Mouse (Mus musculus) liver, embryonic 11.5 days (tissue): Measurements from ENCODE around the gene Vps35l. TPM values are rescaled to one million over a fixed set of nuclear protein-coding genes. Genes with fewer than 3 reads are reported as not detected.

ENCODE experiments used
- ATAC-seq: fragments of 200-750 bp; cut with Nextera tagmentation; replicated peaks from 2 replicates; pipeline ENCODE4 v1.8.0; 2017; ENCODE audit warnings: moderate number of reproducible peaks, mild to moderate bottlenecking, moderate TSS enrichment, moderate library complexity; ENCODE audit not compliant: low FRiP score
- DNase-seq: peaks from one replicate; pipeline ENCODE4 v3.0.0-alpha.2; 2017; ENCODE audit warnings: low spot score
- H3K27ac ChIP-seq: fragments of 300-500 bp; sonication (generic); 2 replicates; pipeline ENCODE4 v1.5.1; 2014; ENCODE audit warnings: mild to moderate bottlenecking, low read depth, low read length, control low read depth
- H3K27me3 ChIP-seq: fragments of 300-500 bp; sonication (generic); replicated peaks from 2 replicates; pipeline ENCODE4 v1.6.1; 2014; ENCODE audit warnings: low read length, mixed read lengths; ENCODE audit not compliant: control insufficient read depth, insufficient read depth
- H3K36me3 ChIP-seq: fragments of 300-500 bp; sonication (generic); 2 replicates; pipeline ENCODE4 v1.6.1; 2014; ENCODE audit warnings: mild to moderate bottlenecking, low read length, moderate library complexity, mixed read lengths; ENCODE audit not compliant: control insufficient read depth, insufficient read depth
- H3K4me1 ChIP-seq: fragments of 300-500 bp; sonication (generic); replicated peaks from 2 replicates; pipeline ENCODE4 v1.6.1; 2014; ENCODE audit warnings: low read length, mixed read lengths; ENCODE audit not compliant: control insufficient read depth, insufficient read depth
- H3K4me2 ChIP-seq: fragments of 300-500 bp; sonication (generic); 2 replicates; pipeline ENCODE4 v1.6.1; 2014; ENCODE audit warnings: mild to moderate bottlenecking, control low read depth, moderate library complexity
- H3K4me3 ChIP-seq: fragments of 300-500 bp; sonication (generic); 2 replicates; pipeline ENCODE4 v1.5.1; 2014; ENCODE audit warnings: low read depth, low read length, control low read depth
- H3K9ac ChIP-seq: fragments of 300-500 bp; sonication (generic); 2 replicates; pipeline ENCODE4 v1.6.1; 2014; ENCODE audit warnings: low read depth, low read length, control low read depth
- H3K9me3 ChIP-seq: fragments of 300-500 bp; sonication (generic); 2 replicates; pipeline ENCODE4 v1.6.1; 2016; ENCODE audit warnings: low read length, inconsistent platforms, mixed read lengths; ENCODE audit not compliant: control insufficient read depth
- WGBS: fragments of 180-500 bp; shearing (Covaris S2); extraction: QIAGEN DNeasy Blood & Tissue Kit; methylation state at CpG from one replicate; pipeline ENCODE4 v1.1.7; 2014; 5-methylcytosine and 5-hydroxymethylcytosine counted together
- polyA plus RNA-seq: library from polyadenylated mRNA; unstranded; fragments of >200 nt; fragmentation: Nextera tagmentation; extraction: Ambion mirVana; gene quantifications from 2 replicates; pipeline ENCODE4 v1.2.1, GENCODE M21; 2014

The Vps35l gene
- polyA plus RNA-seq, 1 experiment from 2014 or later: 56.6 TPM

GRCm38 (mm10) chr7:118723927-118724326 lies 16.1 kb upstream of the Vps35l start:
- DNase-seq (no peak), ATAC-seq (no peak)
- Histone ChIP-seq H3K27ac (no peak overlapping the region), H3K4me1 (no peaks in the 10 kb centered on the region), H3K4me3 (no peak overlapping the region), H3K9me3 (no peaks in the 10 kb centered on the region), H3K4me2 (no peak overlapping the region), H3K27me3 (no peaks in the 10 kb centered on the region), H3K9ac (no peak overlapping the region), H3K36me3 (peaks cover 13% of the 10 kb centered on the region; the same call in 1 of the 2 replicates)
- 92% methylated on average over 9 of the region's 9 CpGs for WGBS

- 79% methylated on average over 2 of the region's 2 CpGs for WGBS
Observed at GRCm38 (mm10) chr7:118725459-118725858, 14.6 kb upstream of the Vps35l start.

DNA sequence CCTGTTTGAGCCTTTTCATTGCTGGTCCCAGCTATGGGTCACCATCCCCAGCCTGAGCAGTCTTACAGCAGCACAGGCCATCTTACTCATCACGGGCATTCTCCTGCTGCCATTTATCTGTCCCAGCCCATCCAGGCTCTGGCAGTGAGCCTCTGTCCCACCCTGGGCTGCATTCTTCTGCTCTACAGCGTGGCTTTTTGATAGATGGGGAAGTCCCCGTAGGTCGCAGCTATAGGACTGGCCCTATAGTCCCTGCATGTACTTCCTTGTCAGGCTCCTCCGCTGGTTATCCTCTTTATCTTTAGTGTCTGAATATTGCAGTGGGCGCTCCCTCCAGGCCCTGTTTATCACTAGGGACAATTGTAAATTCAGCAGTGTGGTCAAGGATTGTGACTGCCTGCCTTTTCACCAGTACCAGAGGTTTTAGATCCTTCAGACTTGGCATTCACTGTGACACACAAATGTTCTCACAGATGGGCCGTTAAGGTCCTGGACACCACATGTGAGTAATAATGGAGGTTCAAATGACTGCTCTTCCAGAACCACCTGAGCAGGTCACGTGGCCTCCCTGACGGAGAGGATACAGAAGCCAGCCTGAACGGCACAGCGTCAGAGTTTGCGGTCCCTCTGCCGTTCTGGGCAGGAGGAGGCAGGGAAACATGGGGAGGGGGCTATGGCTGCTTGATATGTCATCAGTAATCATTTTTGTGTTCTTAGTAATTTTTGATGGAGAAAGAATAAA lies 11.0 kb upstream of the Vps35l start:
- DNase-seq (no peak), ATAC-seq (no peak)
- H3K27me3 ChIP-seq: no peaks in the 10 kb centered on the region
- H3K4me3 ChIP-seq: no peak overlapping the region
- no peaks in the 10 kb centered on the region for H3K4me1 ChIP-seq
- 81% methylated on average over 13 of the region's 13 CpGs for WGBS
- peaks cover 12% of the 10 kb centered on the region; the same call in 1 of the 2 replicates for H3K36me3 ChIP-seq
- no peak overlapping the region for H3K4me2 ChIP-seq
- H3K9me3 ChIP-seq: no peaks in the 10 kb centered on the region
- H3K27ac ChIP-seq: no peak overlapping the region
- H3K9ac ChIP-seq: no peak overlapping the region

More at GRCm38 (mm10) chr7:118725459-118725858, 14.6 kb upstream of the Vps35l start:
- H3K9ac ChIP-seq: no peak overlapping the region
- peaks cover 15% of the 10 kb centered on the region; the same call in 1 of the 2 replicates for H3K36me3 ChIP-seq
- ATAC-seq (no peak), DNase-seq (no peak)
- H3K4me1 ChIP-seq: no peaks in the 10 kb centered on the region
- no peak overlapping the region for H3K4me2 ChIP-seq
- no peaks in the 10 kb centered on the region for H3K27me3 ChIP-seq
- H3K4me3 ChIP-seq: no peak overlapping the region
- no peaks in the 10 kb centered on the region for H3K9me3 ChIP-seq
- H3K27ac ChIP-seq: no peak overlapping the region

DNA sequence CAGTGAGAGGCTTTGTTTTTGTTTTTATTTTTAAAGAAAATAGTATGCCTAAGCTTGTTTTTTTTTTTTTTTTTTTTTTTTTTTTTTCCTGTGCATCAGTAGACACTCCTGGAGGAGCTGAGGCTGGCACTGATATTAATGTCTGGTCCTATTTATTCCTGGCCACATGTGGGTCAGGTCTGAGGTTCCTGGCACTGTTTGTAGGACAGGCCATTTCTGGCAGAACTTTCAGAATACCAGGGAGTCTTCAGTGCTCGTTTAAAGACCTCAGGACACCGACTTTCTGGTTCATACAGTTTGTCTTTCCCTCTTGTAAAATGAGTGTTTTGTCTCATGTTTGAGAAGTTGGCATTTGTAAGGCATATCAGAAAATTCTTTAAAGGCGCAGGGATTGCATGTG lies 8.2 kb upstream of the Vps35l start:
- Histone ChIP-seq H3K27me3 (no peaks in the 10 kb centered on the region), H3K27ac (no peak overlapping the region), H3K36me3 (peaks cover 10% of the 10 kb centered on the region; the same call in 1 of the 2 replicates), H3K9me3 (no peaks in the 10 kb centered on the region), H3K4me1 (no peaks in the 10 kb centered on the region), H3K4me2 (no peak overlapping the region), H3K4me3 (no peak overlapping the region), H3K9ac (no peak overlapping the region)
- 92% methylated on average over 3 of the region's 3 CpGs for WGBS
- ATAC-seq (no peak), DNase-seq (no peak)

DNA sequence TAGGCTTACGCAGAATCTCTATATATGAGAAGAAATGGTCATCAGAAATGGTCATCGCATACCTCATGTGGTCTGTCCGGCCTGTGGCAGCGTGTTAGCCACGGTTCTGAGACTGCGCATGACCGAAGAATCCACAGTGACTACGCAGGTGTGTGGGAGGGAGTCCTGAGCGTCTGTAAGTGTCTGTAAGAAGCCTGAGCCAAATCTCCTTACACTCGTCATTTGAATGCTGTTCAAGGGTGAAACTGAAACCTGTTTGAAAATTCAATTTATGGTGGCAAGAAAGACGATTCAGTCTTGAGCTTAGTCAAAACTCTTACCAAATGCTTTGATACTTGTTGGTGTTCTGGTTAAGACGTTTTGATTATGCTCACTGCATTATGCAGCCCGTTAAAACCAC lies 6.8 kb upstream of the Vps35l start:
- Histone ChIP-seq H3K4me1 (no peaks in the 10 kb centered on the region), H3K36me3 (peaks cover 5% of the 10 kb centered on the region; the same call in 1 of the 2 replicates), H3K4me3 (no peak overlapping the region), H3K9ac (no peak overlapping the region), H3K9me3 (no peaks in the 10 kb centered on the region), H3K4me2 (no peak overlapping the region), H3K27me3 (no peaks in the 10 kb centered on the region), H3K27ac (no peak overlapping the region)
- 93% methylated on average over 13 of the region's 13 CpGs for WGBS
- no peak for ATAC-seq
- no peak for DNase-seq

GRCm38 (mm10) chr7:118738730-118739129 lies 1.3 kb upstream of the Vps35l start:
- Histone ChIP-seq H3K4me2 (no peak overlapping the region), H3K9ac (no peak overlapping the region), H3K27me3 (no peaks in the 10 kb centered on the region), H3K4me1 (peaks cover 19% of the 10 kb centered on the region), H3K27ac (no peak overlapping the region), H3K36me3 (no peaks in the 10 kb centered on the region; the same call in 1 of the 2 replicates), H3K4me3 (no peak overlapping the region), H3K9me3 (no peaks in the 10 kb centered on the region)
- WGBS: 69% methylated on average over 1 of the region's 1 CpGs
- DNase-seq (no peak), ATAC-seq (no peak)

DNA sequence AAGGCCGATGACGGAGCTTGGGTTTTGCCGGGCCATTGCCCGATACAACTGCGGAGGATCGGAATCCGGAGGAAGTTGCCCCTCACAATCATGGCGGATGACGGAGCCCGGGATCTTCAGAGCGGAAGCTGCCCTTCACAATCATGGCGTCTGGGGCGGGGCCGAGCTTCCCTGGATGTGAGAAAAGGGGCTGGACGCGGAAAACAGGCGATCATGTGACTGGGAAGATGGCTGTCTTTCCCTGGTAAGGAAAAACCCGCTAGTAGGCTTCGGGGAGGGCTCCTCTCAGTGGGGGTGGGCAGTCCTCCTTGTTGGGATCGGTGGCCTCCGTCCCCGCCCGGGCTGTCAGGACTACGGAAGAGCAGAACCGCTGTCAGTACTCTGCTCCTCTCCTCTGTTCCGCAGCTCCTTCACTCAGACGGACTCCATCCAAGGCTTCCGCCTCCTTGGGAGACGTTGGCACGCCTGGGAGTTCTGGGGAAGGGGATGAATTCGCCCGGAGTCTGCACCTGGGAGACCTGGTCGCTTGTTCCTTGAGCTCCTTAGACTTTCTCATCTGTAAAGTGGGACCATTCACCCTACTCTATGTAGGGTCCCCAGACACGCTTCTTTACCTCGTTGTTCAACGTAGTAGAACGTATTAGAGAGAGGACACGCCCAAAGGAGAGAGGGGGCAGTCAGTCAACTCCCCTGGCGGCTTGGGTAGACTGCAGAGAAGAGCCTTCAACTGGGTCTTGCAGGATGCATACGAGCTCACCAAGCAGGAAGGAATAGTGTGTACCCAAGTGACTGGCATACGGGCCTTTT lies 709 bp downstream of the Vps35l start:
- ATAC-seq (peak; percentile 93), DNase-seq (peak; percentile 93)
- peak overlapping the region; percentile 80 for H3K4me2 ChIP-seq
- no peaks in the 10 kb centered on the region; the same call in 1 of the 2 replicates for H3K36me3 ChIP-seq
- peak overlapping the region; percentile 83 for H3K4me3 ChIP-seq
- WGBS: 2% methylated on average over 41 of the region's 41 CpGs
- peak overlapping the region; percentile 55; the same call in 1 of the 2 replicates for H3K27ac ChIP-seq
- no peaks in the 10 kb centered on the region for H3K27me3 ChIP-seq
- H3K4me1 ChIP-seq: peaks cover 19% of the 10 kb centered on the region
- no peaks in the 10 kb centered on the region for H3K9me3 ChIP-seq
- peak overlapping the region; percentile 79 for H3K9ac ChIP-seq

DNA sequence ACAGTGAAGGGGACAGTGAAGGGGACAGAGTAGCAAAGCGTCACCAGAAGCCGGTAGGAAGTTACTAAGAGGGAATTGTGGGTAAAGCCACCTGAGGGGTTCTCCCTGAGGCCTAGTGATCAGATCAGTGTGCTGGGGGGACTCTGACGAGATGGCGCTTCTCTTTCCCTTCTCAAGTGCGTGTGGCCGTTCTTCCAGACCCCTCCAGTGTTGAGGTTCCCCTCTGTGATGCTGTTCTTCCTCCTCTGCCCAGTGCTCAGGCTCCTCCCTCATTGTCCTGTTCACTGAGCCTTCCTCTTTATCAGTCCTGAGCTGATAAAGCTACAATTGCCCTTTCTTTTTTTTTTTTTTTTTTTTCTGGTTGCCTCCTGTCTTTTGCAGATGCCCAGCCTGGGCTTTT lies 2.3 kb downstream of the Vps35l start:
- Histone ChIP-seq H3K27me3 (no peaks in the 10 kb centered on the region), H3K4me3 (no peak overlapping the region), H3K36me3 (peaks cover 4% of the 10 kb centered on the region; the same call in 1 of the 2 replicates), H3K27ac (no peak overlapping the region), H3K9me3 (no peaks in the 10 kb centered on the region), H3K9ac (no peak overlapping the region), H3K4me2 (peak overlapping the region; percentile 80), H3K4me1 (peaks cover 19% of the 10 kb centered on the region)
- WGBS: 55% methylated on average over 6 of the region's 6 CpGs
- DNase-seq (no peak), ATAC-seq (no peak)
